Mouse (Mus musculus) retina, embryonic 14.5 days (tissue): ENCODE measurements around the gene Slc37a4.
"Not testable (repeated sequence)": the region's sequence is repeated elsewhere in the genome, so short reads cannot be mapped to it uniquely, and the experiment has no call there.

Source experiments
- DNase-seq: peaks from one replicate; pipeline ENCODE4 v3.0.0-alpha.2; 2015; ENCODE audit warnings: low spot score

The Slc37a4 gene

DNA sequence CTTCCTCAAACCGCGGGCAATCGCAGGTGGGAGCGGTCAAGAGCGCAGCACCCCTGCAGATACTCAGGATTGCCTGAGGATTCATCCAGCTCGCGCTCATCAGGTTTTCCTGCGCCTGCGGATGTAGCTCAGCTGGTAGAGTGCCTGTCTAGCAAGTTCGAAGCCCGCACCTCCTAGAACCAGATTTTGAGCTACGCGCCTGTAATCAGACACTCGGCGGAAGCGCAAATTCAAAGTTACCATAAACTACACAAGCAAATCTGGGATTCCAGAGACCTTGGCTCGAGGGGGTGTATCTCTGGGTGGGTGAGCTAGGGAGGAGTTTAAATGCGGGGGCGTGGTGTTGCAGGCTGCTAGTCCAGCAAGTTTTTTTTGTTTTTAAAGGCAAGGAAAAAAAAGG lies 44.3 kb downstream of the Slc37a4 start, which contains the start of gene Foxr1:
Foxr1 (minus strand) TSS at position 176 of the 400 bp plus-strand sequence.
- no peak for DNase-seq

DNA sequence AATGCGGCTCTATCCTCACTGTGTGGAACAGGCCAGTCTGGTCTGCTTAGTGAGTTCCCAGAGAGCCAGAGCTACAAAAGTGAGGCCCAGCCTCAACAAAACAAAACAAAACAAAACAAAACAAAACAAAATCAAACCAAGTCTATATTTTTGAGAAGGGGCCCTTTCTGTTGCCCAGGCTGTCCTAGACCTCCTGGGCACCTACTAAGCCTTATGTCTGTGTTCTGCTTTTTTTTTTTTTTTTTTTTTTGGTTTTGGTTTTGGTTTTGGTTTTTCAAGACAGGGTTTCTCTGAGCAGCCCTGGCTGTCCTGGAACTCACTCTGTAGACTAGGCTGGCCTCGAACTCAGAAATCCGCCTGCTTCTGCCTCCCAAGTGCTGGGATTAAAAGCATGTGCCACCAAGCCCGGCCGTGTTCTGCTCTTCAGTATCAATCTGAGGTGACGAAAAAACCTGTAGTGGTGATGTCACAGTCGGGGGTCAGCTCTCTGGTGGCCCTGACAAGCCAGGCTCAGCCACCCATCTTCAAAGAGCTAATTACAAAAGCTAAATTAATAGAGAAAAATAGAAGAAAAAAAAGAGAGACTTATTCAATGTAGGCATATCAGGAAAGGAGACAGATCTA lies 47.9 kb downstream of the Slc37a4 start:
- DNase-seq = not testable (repeated sequence)

DNA sequence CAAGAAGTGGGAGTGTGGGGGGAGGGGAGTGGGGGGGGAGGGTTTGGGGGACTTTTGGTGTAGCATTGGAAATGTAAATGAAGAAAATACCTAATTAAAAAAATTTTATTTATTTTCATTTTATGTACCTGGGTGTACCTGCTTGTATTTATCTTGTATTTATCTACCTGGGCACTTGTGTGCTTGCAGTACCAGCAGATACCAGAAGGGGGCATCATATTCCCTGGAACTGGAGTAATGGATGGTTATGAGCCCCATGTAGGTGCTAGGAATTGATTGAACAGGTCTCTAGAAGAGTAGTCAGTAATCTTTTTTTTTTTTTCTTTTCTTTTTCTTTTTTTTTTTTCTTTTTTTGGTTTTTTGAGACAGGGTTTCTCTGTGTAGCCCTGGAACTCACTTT lies 53.7 kb downstream of the Slc37a4 start:
- DNase-seq = no peak
